Mouse (Mus musculus) spleen, adult 2 months (tissue): ENCODE measurements at regions not wholly inside any gene's neighbourhood (a gene's known extent, or its start where the extent isn't known, plus 50 kb on each side); places are given as distances from the start of the nearest gene placed in this dataset.

ENCODE experiments used
- DNase-seq, 2 experiments: peaks; one replicate each; pipeline versions ENCODE4 v3.0.0 to v3.0.0-alpha.2; 2012 to 2021; ENCODE audit warnings: low spot score in 2 of 2, low read depth in 1 of 2
- H3K27ac ChIP-seq: fragments of 200-500 bp; 2 replicates; pipeline ENCODE4 v1.5.1; 2012; ENCODE audit warnings: low read length, inconsistent platforms; ENCODE audit not compliant: insufficient read depth
- H3K27me3 ChIP-seq: fragments of 200-500 bp; 2 replicates; pipeline ENCODE4 v1.6.1; 2012; ENCODE audit warnings: mild to moderate bottlenecking, moderate library complexity, low read length, inconsistent platforms; ENCODE audit not compliant: control insufficient read depth, insufficient read depth
- H3K36me3 ChIP-seq: fragments of 200-500 bp; 2 replicates; pipeline ENCODE4 v1.6.1; 2012; ENCODE audit warnings: mild to moderate bottlenecking, low read length, inconsistent platforms; ENCODE audit not compliant: control insufficient read depth, insufficient read depth
- H3K4me1 ChIP-seq: fragments of 200-500 bp; 2 replicates; pipeline ENCODE4 v1.6.1; 2011; ENCODE audit warnings: inconsistent platforms; ENCODE audit not compliant: control insufficient read depth, insufficient read depth, insufficient read length
- H3K4me3 ChIP-seq: fragments of 200-500 bp; 2 replicates; pipeline ENCODE4 v1.5.1; 2011; ENCODE audit warnings: mild to moderate bottlenecking, inconsistent platforms; ENCODE audit not compliant: insufficient read depth, insufficient read length; ENCODE audit errors: extremely low read depth
- CTCF ChIP-seq: fragments of 200-500 bp; IDR thresholded peaks from 2 replicates; pipeline ENCODE4 v1.5.1; 2011; ENCODE audit warnings: mild to moderate bottlenecking, inconsistent platforms; ENCODE audit not compliant: insufficient read depth, insufficient read length, insufficient replicate concordance; ENCODE audit errors: extremely low read depth
- POLR2A ChIP-seq: fragments of 200-500 bp; IDR thresholded peaks from 2 replicates; pipeline ENCODE4 v1.6.1; 2011; ENCODE audit warnings: low read depth, low read length, inconsistent platforms
- WGBS: fragments of 180-500 bp; shearing (Covaris S2); methylation state at CpG from one replicate; pipeline ENCODE4 v1.1.7; 2018; 5-methylcytosine and 5-hydroxymethylcytosine counted together

DNA sequence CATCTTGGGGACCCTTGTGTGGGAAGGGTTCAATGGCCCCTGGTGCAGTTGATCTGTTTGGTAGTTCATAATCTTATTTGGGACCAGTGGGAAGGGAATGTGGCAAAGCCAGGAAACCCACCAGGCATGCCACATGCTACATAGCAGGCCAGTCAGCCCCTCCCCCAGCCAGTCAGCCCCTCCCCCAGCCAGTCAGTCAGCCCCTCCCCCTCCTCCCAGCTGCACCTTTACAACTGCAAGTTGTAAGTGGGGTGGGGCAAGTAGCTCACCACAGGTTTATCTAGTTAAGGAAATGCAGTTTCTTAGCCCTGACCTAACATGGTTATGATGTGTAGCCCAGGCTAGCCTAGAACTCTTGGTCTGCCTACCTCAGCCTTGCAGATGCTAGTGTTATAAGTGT, 171.9 kb downstream of the Cog6 start:
- Histone ChIP-seq H3K27ac (no peak overlapping the region), H3K4me1 (peaks cover 8% of the 10 kb centered on the region; the same call in 1 of the 2 replicates), H3K4me3 (no peak overlapping the region), H3K27me3 (no peaks in the 10 kb centered on the region), H3K36me3 (no peaks in the 10 kb centered on the region)
- no peak for DNase-seq
- TF ChIP-seq POLR2A: no peak
- no peak for TF ChIP-seq CTCF

GRCm38 (mm10) chr3:52843998-52844397, 173.0 kb downstream of the Cog6 start:
- TF ChIP-seq POLR2A: no peak
- peak; percentile 98 for TF ChIP-seq CTCF
- Histone ChIP-seq H3K4me3 (no peak overlapping the region), H3K27ac (peak overlapping the region; percentile 43), H3K4me1 (peaks cover 16% of the 10 kb centered on the region), H3K36me3 (no peaks in the 10 kb centered on the region), H3K27me3 (no peaks in the 10 kb centered on the region)
- DNase-seq: peak; percentile 80
- WGBS: 18% methylated on average over 7 of the region's 7 CpGs

- no peak overlapping the region for H3K4me3 ChIP-seq
These were observed 174.1 kb downstream of the Cog6 start for GRCm38 (mm10) chr3:52842866-52843425.

DNA sequence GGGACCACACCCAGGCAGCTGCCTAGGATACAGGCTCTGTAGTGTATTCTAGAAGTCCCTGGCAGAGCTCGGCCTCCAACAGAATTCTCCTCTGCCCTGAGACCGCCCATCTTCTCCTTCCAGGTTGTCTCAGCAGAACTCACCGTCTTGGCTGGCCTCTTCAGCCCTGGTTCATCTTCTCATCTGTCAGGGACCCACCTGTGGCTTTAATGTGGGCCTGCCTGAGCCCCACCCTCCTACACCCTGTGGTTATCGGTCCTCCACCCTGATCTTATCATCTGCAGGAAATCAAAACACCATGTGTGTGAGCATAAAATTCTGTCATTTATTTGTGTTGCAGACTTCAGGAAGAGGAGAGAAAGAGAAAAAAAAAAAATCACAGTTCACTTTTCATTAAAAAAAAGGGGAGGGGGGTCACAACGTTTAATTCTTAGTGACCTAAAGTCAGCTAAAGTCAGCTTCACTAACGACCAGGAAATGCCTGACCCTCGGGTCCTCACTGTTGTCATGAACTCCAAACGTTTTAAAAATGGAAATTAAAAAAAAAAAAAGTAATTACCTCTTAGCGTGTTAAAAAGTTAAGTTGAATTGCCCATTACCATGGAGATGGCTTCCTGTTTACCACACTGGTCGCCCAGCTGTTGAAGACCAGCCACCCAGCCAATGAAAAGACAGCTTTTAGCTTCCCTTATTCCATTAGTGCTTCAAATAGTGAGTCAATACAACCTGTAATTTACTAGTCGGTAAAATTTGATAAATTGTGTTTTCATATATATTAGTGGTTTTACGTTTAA, 176.7 kb downstream of the Cog6 start:
- Histone ChIP-seq H3K36me3 (no peaks in the 10 kb centered on the region), H3K27me3 (no peaks in the 10 kb centered on the region), H3K27ac (peak overlapping the region; percentile 65), H3K4me3 (no peak overlapping the region), H3K4me1 (peaks cover 21% of the 10 kb centered on the region)
- WGBS: 18% methylated on average over 12 of the region's 12 CpGs
- TF ChIP-seq CTCF (no peak), POLR2A (no peak)
- peak; percentile 54 to 60 for DNase-seq

More at GRCm38 (mm10) chr3:52842866-52843425, 174.1 kb downstream of the Cog6 start:
- TF ChIP-seq POLR2A (no peak), CTCF (no peak)
- DNase-seq: peak in 1 of 2 experiments; percentile 19
- peaks cover 21% of the 10 kb centered on the region for H3K4me1 ChIP-seq
- no peaks in the 10 kb centered on the region for H3K27me3 ChIP-seq
- peak overlapping the region; percentile 43 for H3K27ac ChIP-seq
- H3K36me3 ChIP-seq: no peaks in the 10 kb centered on the region
- WGBS: 50% methylated on average over 10 of the region's 10 CpGs

- Histone ChIP-seq H3K27ac (no peak overlapping the region), H3K27me3 (no peaks in the 10 kb centered on the region), H3K36me3 (no peaks in the 10 kb centered on the region), H3K4me1 (peaks cover 21% of the 10 kb centered on the region), H3K4me3 (no peak overlapping the region)
- TF ChIP-seq CTCF: no peak
- TF ChIP-seq POLR2A: no peak
- DNase-seq: no peak
- WGBS: 91% methylated on average over 14 of the region's 14 CpGs
These were observed 179.0 kb downstream of the Cog6 start for GRCm38 (mm10) chr3:52838020-52838419.

DNA sequence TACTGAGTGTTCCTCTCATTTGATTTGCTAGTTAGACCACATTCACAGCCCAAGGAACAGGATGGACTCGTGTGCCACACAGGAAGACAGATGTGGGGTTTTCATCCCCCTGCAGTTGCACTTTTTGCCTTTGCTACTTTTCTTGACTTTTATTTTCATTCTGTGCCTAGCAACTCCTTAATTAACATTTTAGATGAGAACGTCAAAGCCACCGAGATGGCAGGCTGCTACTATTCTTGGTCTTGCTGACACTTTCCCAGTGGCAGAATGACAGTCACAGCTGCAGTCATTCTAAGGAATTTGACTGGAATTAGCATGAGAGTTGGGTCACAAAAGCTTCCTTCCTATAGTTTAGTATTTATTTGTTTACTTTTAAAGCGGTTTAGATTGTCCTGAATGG, 179.5 kb downstream of the Cog6 start:
- Histone ChIP-seq H3K36me3 (no peaks in the 10 kb centered on the region), H3K4me3 (no peak overlapping the region), H3K27ac (no peak overlapping the region), H3K27me3 (no peaks in the 10 kb centered on the region), H3K4me1 (peaks cover 24% of the 10 kb centered on the region)
- no peak for DNase-seq
- TF ChIP-seq POLR2A (no peak), CTCF (no peak)
- whole genome bisulfite sequencing: 31% methylated on average over 4 of the region's 4 CpGs

DNA sequence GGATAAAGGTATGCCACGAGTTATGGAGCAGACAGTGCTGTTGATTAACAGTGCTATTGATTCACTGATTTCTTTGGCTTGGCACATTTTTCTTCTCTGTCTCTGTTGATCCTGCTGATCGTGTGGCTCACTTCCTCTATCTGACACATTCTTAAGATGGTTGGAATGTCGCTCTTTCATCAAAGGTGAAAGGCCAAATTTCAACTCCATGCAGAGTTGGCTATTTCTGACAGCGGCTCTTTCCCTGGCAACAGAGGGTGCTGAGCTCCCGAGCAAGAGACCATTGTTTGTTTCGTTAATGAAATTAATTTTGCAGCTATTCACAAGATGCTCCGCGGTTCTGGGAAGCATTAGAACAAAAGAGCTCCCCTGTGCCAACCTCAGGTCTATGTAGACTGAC, 180.3 kb downstream of the Cog6 start:
- Histone ChIP-seq H3K27ac (no peak overlapping the region), H3K4me1 (peaks cover 29% of the 10 kb centered on the region), H3K27me3 (no peaks in the 10 kb centered on the region), H3K4me3 (no peak overlapping the region), H3K36me3 (no peaks in the 10 kb centered on the region)
- TF ChIP-seq POLR2A (no peak), CTCF (no peak)
- no peak for DNase-seq
- 78% methylated on average over 8 of the region's 8 CpGs for WGBS
